Mouse (Mus musculus): ENCODE data around the gene R3hcc1l. TPM values are rescaled to one million over a fixed set of nuclear protein-coding genes. Genes with fewer than 3 reads are reported as not detected.

Gene R3hcc1l
- polyA plus RNA-seq (2015; fragmentation: Nextera tagmentation; extraction: Ambion mirVana): 17.3 and 21.4 TPM in 2 replicates

DNA sequence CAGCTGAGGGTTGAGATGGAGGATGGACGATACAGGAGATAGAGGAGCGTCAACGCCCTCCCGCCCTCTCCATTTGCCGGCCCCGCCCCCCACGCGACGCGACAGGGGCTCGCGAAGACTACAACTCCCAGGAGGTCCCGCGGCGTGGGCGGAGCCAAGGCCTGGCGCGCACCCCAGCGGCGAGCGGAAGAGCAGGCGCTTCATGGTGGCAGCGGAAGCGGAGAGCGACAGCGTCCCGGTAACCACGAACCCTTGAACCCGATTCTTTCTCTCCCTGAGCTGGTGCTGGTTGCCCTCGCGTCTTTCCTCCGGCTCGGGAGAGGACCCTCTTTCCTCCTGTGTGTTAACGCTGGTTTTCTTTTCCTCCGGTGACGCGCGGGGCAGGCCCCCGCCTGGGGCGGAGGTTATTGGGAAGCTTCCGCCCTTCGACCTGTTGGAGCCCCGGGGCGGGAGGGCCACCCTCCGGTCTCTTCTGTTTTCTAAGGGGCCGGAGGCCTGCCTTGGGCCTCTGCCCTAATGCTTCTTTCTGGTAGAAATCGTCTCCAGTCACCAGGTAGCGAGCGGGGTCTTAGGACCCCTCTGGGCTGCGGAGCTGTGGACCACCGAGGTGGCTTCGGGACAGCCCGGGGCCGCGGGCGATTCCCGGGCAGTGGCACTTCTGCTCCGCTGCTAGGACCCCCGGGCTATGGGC is at the start of gene R3hcc1l:
TSS of gene R3hcc1l (plus strand) at position 140 of the 691 bp plus-strand sequence.
- no peaks in the 10 kb centered on the region for H3K27me3 ChIP-seq (replicated peaks)
- peaks cover 5% of the 10 kb centered on the region; the same call in 1 of the 2 replicates for H3K4me1 ChIP-seq (replicated peaks)
- no peaks in the 10 kb centered on the region for H3K36me3 ChIP-seq
- no peaks in the 10 kb centered on the region for H3K9me3 ChIP-seq
- ATAC-seq: peak; percentile 98
- H3K4me2 ChIP-seq (replicated peaks): peak within 1 kb of the TSS; percentile 74
- H3K27ac ChIP-seq: peak within 1 kb of the TSS; percentile 84
- H3K4me3 ChIP-seq (replicated peaks): peak within 1 kb of the TSS; percentile 76
- under 1% methylated on average over 59 of the region's 59 CpGs for WGBS
- peak within 1 kb of the TSS; percentile 82 for H3K9ac ChIP-seq

DNA sequence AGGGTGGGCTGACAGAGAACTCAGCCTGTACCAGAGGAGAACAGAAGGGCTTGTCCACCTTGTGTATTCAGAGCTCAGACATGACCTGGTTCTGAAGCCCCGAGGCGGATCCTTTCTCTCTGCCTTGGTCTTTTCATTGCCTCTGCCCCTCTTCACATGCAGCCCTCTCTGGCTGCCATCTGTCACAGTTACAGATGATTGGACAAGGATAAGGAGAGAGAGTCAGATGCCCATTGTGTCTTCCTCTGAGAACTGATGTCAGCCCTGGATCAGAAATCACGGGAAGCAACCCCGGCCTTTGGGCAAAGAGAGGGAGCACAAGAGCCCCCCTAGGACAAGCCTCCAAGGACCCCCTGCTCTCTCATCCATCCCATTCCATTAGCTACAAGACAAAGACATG is 47.0 kb upstream of the R3hcc1l start:
- Histone ChIP-seq H3K9me3 (no peaks in the 10 kb centered on the region), H3K27ac (no peak overlapping the region), H3K27me3 (replicated peaks) (no peaks in the 10 kb centered on the region), H3K9ac (no peak overlapping the region), H3K4me1 (replicated peaks) (no peaks in the 10 kb centered on the region), H3K36me3 (no peaks in the 10 kb centered on the region), H3K4me3 (replicated peaks) (no peak overlapping the region), H3K4me2 (replicated peaks) (no peak overlapping the region)
- WGBS: 89% methylated on average over 4 of the region's 4 CpGs
- no peak for ATAC-seq

DNA sequence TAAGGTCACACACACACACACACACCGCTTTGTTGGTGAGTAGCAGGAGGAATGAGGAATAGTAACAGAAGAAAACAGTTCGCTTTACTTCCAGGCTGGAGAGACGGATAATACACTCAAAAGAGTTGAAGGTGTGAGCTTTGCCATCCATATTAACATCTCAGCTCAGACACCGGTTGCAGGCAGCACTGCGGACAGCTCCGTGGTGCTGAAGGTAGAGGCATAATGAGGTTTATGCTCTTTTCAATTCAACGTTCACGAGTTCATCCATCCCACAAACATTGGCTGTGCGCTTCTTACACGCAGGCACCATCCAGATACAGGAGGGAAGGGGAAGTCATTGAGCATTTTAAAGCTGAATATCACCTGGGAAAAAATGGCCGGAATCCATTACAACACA is 45.7 kb upstream of the R3hcc1l start:
- 23% methylated on average over 11 of the region's 11 CpGs for WGBS
- H3K27me3 ChIP-seq (replicated peaks): no peaks in the 10 kb centered on the region
- no peak for ATAC-seq
- H3K9me3 ChIP-seq: no peaks in the 10 kb centered on the region
- no peak overlapping the region for H3K9ac ChIP-seq
- H3K36me3 ChIP-seq: no peaks in the 10 kb centered on the region
- H3K27ac ChIP-seq: no peak overlapping the region
- no peaks in the 10 kb centered on the region for H3K4me1 ChIP-seq (replicated peaks)
- H3K4me3 ChIP-seq (replicated peaks): no peak overlapping the region
- no peak overlapping the region for H3K4me2 ChIP-seq (replicated peaks)

DNA sequence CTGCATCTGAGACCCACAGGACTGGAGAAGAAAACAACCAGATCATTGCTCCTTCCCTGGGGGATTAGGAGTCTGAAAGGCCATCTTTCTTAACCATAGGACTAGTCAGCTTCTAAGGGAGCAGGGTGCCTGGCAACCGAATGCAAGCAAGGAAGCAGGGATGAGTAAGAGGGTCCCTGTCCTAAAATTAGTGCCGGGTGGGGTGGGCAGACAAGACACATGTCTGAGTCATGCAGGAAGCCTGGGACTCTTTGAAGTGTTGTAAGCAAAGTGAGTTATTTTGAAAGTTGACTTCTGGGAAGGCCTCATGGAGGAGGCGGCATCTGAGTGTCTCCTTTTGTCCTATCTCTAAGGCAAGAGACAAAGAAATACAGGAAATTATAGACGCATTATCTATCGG is 40.8 kb upstream of the R3hcc1l start:
- Histone ChIP-seq H3K4me3 (replicated peaks) (no peak overlapping the region), H3K4me2 (replicated peaks) (no peak overlapping the region), H3K27ac (no peak overlapping the region), H3K9me3 (no peaks in the 10 kb centered on the region), H3K9ac (no peak overlapping the region), H3K27me3 (replicated peaks) (no peaks in the 10 kb centered on the region; the same call in 1 of the 2 replicates), H3K4me1 (replicated peaks) (no peaks in the 10 kb centered on the region), H3K36me3 (no peaks in the 10 kb centered on the region)
- no peak for ATAC-seq
- 81% methylated on average over 5 of the region's 5 CpGs for WGBS

DNA sequence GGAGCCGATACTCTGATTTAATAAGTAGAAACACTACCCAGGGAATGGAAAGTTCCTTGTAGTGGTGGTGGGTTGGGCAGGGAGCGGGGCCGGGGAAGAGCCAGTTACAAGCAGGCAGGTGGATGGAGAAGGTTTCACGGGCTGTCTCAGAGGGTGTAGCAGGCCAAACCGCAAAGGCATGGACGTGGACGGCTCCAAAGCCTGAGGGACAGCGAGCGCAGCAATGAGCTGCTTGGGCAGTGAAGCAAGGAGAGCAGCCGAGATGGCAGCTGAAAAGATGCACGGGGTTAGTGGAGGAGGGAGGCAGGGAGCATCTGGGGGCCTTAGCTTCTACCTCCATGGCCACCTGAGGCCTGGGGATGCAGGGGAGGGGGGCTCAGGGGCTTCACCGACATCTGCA is 40.3 kb upstream of the R3hcc1l start:
- Histone ChIP-seq H3K4me2 (replicated peaks) (no peak overlapping the region), H3K27me3 (replicated peaks) (no peaks in the 10 kb centered on the region; the same call in 1 of the 2 replicates), H3K4me1 (replicated peaks) (no peaks in the 10 kb centered on the region), H3K9me3 (no peaks in the 10 kb centered on the region), H3K4me3 (replicated peaks) (no peak overlapping the region), H3K9ac (no peak overlapping the region), H3K36me3 (no peaks in the 10 kb centered on the region), H3K27ac (no peak overlapping the region)
- WGBS: 59% methylated on average over 12 of the region's 12 CpGs
- no peak for ATAC-seq

DNA sequence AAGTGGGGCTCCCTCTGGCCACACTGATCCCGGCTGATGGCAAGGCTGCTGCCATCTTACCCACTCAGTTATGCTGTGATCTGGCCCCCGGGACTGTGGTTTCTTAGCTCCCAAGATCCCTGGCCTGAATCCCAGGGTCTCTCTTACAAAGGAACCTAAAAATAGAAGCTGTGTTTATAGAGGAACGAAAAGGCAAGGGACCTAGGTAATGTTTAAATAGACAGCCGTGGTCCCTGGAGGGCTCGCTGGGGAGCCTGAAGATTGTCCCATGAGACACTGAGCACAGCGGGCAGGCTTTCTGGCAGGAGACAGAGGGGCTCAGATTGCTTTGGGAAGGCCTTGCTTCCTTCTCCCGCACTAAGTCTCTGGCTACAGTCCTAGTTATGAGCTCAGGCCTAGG is 33.1 kb upstream of the R3hcc1l start:
- Histone ChIP-seq H3K36me3 (no peaks in the 10 kb centered on the region), H3K4me1 (replicated peaks) (no peaks in the 10 kb centered on the region), H3K27ac (no peak overlapping the region), H3K4me2 (replicated peaks) (no peak overlapping the region), H3K4me3 (replicated peaks) (no peak overlapping the region), H3K9me3 (no peaks in the 10 kb centered on the region), H3K9ac (no peak overlapping the region), H3K27me3 (replicated peaks) (no peaks in the 10 kb centered on the region)
- 41% methylated on average over 7 of the region's 7 CpGs for WGBS
- ATAC-seq: no peak

DNA sequence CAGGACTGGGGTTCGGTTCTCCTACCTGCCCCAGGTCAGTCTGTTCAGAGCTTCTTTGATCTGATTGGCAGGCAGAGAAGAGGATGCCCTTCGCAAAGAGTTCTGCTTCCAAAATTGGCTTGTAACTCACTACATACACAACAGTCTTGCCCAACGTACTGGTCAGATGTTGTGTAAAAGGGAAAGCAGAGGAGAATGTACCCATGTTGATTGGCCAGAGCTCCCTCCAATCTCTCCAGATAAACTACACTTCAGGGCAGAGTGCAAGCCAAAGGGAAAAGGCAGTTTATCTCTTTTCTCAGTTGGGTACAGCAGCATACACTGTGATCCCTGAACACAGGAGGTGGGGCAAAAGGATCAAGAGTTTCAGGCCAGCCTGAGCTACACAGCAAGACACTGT is 31.3 kb upstream of the R3hcc1l start:
- no peaks in the 10 kb centered on the region for H3K27me3 ChIP-seq (replicated peaks)
- H3K4me3 ChIP-seq (replicated peaks): no peak overlapping the region
- H3K9me3 ChIP-seq: no peaks in the 10 kb centered on the region
- no peak for ATAC-seq
- no peaks in the 10 kb centered on the region for H3K4me1 ChIP-seq (replicated peaks)
- 65% methylated on average over 3 of the region's 3 CpGs for WGBS
- no peaks in the 10 kb centered on the region for H3K36me3 ChIP-seq
- no peak overlapping the region for H3K27ac ChIP-seq
- no peak overlapping the region for H3K9ac ChIP-seq
- H3K4me2 ChIP-seq (replicated peaks): no peak overlapping the region

DNA sequence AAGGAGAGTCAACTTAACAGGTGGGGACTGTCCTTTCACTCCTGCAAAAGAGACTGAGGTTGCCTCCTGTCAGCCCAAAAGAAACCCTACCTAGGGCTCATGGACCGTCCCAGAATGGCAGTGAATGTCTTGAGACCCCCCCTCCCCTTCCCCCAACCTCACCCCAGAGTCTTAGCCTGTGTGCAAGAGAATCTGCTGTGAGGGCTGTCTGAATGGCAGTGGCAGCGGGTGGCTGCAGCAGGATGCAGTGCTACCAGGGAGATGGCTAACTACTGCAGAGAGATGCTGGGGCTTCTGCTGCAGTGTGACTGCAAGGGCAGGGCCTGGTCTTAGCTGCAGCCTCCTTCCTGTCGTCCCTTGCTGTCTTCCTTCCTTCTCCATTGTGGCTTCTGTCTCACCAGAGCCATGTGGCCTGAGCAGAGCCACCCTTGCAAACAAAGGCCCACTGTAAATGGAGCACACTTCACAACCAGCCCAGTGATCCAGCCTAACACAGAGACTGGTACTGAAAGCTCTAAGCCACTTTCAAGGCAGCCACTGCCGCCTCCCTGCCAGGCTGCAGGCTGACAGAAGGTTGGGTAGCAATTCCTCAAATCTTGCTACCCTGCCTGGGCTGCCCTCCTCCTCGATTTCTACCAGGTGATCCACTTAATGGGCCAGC is 25.2 kb upstream of the R3hcc1l start:
- H3K27ac ChIP-seq: no peak overlapping the region
- no peaks in the 10 kb centered on the region for H3K36me3 ChIP-seq
- H3K9ac ChIP-seq: no peak overlapping the region
- no peak for ATAC-seq
- H3K4me3 ChIP-seq (replicated peaks): no peak overlapping the region
- WGBS: 59% methylated on average over 5 of the region's 5 CpGs
- H3K4me1 ChIP-seq (replicated peaks): no peaks in the 10 kb centered on the region
- no peaks in the 10 kb centered on the region for H3K27me3 ChIP-seq (replicated peaks)
- no peak overlapping the region for H3K4me2 ChIP-seq (replicated peaks)
- H3K9me3 ChIP-seq: no peaks in the 10 kb centered on the region

DNA sequence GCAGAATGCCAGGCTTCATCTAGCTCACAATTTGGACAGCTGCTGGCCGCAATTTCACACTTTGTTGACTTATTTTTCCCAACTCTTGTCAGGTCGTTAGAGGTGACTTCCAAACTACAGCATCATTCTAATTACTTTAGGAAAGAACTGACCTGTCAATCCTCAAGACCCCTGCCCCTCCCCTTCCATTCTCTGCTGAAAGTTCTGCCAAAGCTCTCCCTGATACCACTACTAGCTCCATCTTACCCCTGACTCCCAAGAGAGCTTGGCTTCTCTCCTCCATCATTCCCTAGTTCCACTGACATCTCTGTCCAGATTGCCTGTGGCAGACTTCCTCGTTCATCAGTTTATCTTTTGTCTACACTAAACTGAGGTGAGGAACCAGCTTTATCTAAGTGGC is 14.4 kb upstream of the R3hcc1l start:
- H3K27me3 ChIP-seq (replicated peaks): no peaks in the 10 kb centered on the region
- no peaks in the 10 kb centered on the region for H3K36me3 ChIP-seq
- no peaks in the 10 kb centered on the region for H3K4me1 ChIP-seq (replicated peaks)
- H3K4me3 ChIP-seq (replicated peaks): no peak overlapping the region
- ATAC-seq: no peak
- H3K9ac ChIP-seq: no peak overlapping the region
- H3K4me2 ChIP-seq (replicated peaks): no peak overlapping the region
- WGBS: 63% methylated on average over 3 of the region's 3 CpGs
- no peaks in the 10 kb centered on the region for H3K9me3 ChIP-seq
- no peak overlapping the region for H3K27ac ChIP-seq

DNA sequence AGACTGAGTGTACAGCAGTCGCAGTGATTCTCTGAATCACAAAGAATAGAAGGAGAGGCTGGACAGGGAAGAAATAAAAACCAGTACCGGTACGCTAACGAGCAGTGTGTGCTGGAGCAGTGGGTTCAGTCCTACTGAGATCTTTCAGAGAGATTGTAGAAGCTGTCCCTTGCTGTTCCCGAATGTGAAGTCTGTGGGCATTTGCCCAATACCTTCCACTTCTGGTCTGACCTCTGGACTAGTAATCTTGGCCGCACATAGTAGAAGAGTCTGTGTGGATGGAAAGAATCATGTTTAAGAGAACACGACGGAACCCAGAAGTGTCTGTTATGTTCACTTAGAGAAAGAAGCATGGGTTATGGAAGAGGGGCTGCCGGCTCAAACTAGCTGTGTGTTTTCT is 8.9 kb upstream of the R3hcc1l start:
- Histone ChIP-seq H3K36me3 (no peaks in the 10 kb centered on the region), H3K4me2 (replicated peaks) (no peak overlapping the region), H3K27ac (no peak overlapping the region), H3K27me3 (replicated peaks) (no peaks in the 10 kb centered on the region), H3K4me1 (replicated peaks) (no peaks in the 10 kb centered on the region), H3K9ac (no peak overlapping the region), H3K9me3 (no peaks in the 10 kb centered on the region), H3K4me3 (replicated peaks) (no peak overlapping the region)
- 83% methylated on average over 9 of the region's 9 CpGs for WGBS
- ATAC-seq: no peak

DNA sequence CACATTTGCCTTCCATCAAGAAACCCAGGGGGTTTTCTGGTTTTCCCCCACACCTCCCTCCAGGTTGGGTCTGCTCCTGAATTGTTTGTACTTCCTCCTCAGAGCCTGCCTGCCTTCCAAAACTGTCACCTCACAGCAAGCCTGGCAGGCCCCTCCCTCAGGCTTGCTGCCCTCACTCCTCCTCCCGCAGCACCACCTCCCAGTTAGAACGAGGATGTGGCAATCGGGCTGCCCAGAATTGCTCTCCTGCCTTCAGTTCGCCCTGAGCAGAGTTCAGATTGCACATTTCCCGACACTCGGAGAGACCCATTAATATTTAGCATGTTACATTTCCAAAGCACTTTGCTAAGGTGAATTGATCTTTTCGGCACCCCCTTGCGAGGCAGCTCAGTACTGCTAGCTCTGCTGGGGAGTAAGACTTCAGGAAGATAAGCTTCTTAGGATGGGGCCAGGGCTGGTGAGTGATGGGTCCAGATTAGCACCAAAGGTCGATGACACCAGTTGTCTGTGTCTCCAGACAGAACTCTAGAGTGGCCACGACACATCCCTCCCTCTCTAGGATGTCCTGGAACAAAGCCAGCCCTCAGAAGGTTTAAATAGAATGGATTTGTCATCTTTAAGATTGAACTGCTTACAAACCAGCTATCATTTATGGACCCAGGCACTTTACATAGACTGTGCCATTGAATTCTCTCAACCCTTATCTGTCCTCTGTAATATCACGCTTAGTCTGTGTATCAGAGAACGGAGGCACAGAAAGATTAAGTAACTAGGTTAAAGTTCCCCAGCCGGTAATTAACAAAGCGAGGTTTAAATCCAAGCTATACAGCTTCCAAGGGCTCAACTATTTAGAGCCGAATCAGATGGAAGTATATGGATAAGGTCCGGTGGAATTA is 8.0 kb upstream of the R3hcc1l start:
- Histone ChIP-seq H3K9me3 (no peaks in the 10 kb centered on the region), H3K4me3 (replicated peaks) (no peak overlapping the region), H3K27me3 (replicated peaks) (no peaks in the 10 kb centered on the region), H3K36me3 (no peaks in the 10 kb centered on the region), H3K4me2 (replicated peaks) (peak overlapping the region; percentile 17; the same call in 1 of the 2 replicates), H3K9ac (no peak overlapping the region), H3K4me1 (replicated peaks) (no peaks in the 10 kb centered on the region), H3K27ac (no peak overlapping the region)
- WGBS: 41% methylated on average over 16 of the region's 16 CpGs
- ATAC-seq: peak; percentile 67; the same call in 1 of the 2 replicates

- no peak overlapping the region for H3K4me2 ChIP-seq (replicated peaks)
- H3K27ac ChIP-seq: no peak overlapping the region
- no peak for ATAC-seq
- H3K36me3 ChIP-seq: no peaks in the 10 kb centered on the region
- no peaks in the 10 kb centered on the region for H3K9me3 ChIP-seq
- H3K27me3 ChIP-seq (replicated peaks): no peaks in the 10 kb centered on the region
- H3K4me1 ChIP-seq (replicated peaks): peaks cover 5% of the 10 kb centered on the region; the same call in 1 of the 2 replicates
- no peak overlapping the region for H3K9ac ChIP-seq
- 85% methylated on average over 8 of the region's 8 CpGs for WGBS
- no peak overlapping the region for H3K4me3 ChIP-seq (replicated peaks)
These were observed 2.9 kb upstream of the R3hcc1l start for GRCm38 (mm10) chr19:42515656-42516055.
